Mouse (Mus musculus) CH12.LX (cell line): Measurements from ENCODE around the gene Crip1. TPM values are rescaled to one million over a fixed set of nuclear protein-coding genes. Genes with fewer than 3 reads are reported as not detected.

Experiments
- DNase-seq: peaks from one replicate; pipeline ENCODE4 v3.0.0-alpha.2; 2013; ENCODE audit errors: extremely low read depth
- H3K27ac ChIP-seq: 2 replicates; pipeline ENCODE4 v1.5.1; 2012; ENCODE audit warnings: low read depth, mild to moderate bottlenecking, control low read depth, moderate library complexity; ENCODE audit not compliant: insufficient read depth
- H3K27me3 ChIP-seq: replicated peaks from 2 replicates; pipeline ENCODE3; 2012; ENCODE audit warnings: inconsistent platforms
- H3K36me3 ChIP-seq, 2 experiments: replicated peaks in 1 of 2; 2 replicates each; pipeline versions ENCODE3 to v1.6.1; 2012; ENCODE audit warnings: inconsistent platforms in 1 of 2, low read length in 1 of 2, mild to moderate bottlenecking in 1 of 2, mixed read lengths in 1 of 2, moderate library complexity in 1 of 2; ENCODE audit not compliant: control insufficient read depth in 1 of 2, insufficient read depth in 1 of 2
- H3K4me1 ChIP-seq, 2 experiments: 2 replicates each; pipeline ENCODE4 v1.6.1; 2012; ENCODE audit warnings: inconsistent platforms in 1 of 2, moderate library complexity in 1 of 2; ENCODE audit not compliant: insufficient read depth in 2 of 2, control insufficient read depth in 1 of 2
- H3K4me2 ChIP-seq: 2 replicates; pipeline ENCODE4 v1.6.1; 2012; ENCODE audit warnings: low read depth, mild to moderate bottlenecking, control low read depth; ENCODE audit not compliant: poor library complexity, insufficient read depth, severe bottlenecking
- H3K4me3 ChIP-seq, 3 experiments: fragments of 150-350 bp in 1 of 3; sonication (generic) in 1 of 3; replicated peaks in 1 of 3; 2 replicates each; pipeline versions ENCODE3 to v1.5.1; 2011 to 2012; ENCODE audit warnings: low read depth in 2 of 3, low read length in 2 of 3, mild to moderate bottlenecking in 2 of 3, moderate library complexity in 2 of 3, control low read depth in 1 of 3, improper control_type of control experiment in 1 of 3, inconsistent platforms in 1 of 3, mixed read lengths in 1 of 3; ENCODE audit not compliant: poor library complexity in 1 of 3
- H3K79me2 ChIP-seq: replicated peaks from 2 replicates; pipeline ENCODE4 v1.6.1; 2012; ENCODE audit warnings: mild to moderate bottlenecking, moderate library complexity; ENCODE audit not compliant: control insufficient read depth, poor library complexity, insufficient read depth, severe bottlenecking; ENCODE audit errors: extremely low read depth
- H3K9ac ChIP-seq: 2 replicates; pipeline ENCODE4 v1.6.1; 2012; ENCODE audit warnings: low read depth, mild to moderate bottlenecking, control low read depth, moderate library complexity; ENCODE audit not compliant: insufficient read depth
- H3K9me3 ChIP-seq: replicated peaks from 2 replicates; pipeline ENCODE3; 2012; ENCODE audit warnings: low read length, inconsistent platforms, mixed read lengths
- BHLHE40 ChIP-seq: IDR thresholded peaks from 2 replicates; pipeline ENCODE4 v1.6.1; 2011; ENCODE audit warnings: mild to moderate bottlenecking, low read depth, low read length, improper control_type of control experiment
- CHD1 ChIP-seq: IDR thresholded peaks from 2 replicates; pipeline ENCODE4 v1.6.1; 2012; ENCODE audit warnings: low read depth, low read length, improper control_type of control experiment, inconsistent platforms
- CHD2 ChIP-seq: IDR thresholded peaks from 2 replicates; pipeline ENCODE4 v1.6.1; 2011; ENCODE audit warnings: low read length, improper control_type of control experiment
- E2F4 ChIP-seq: IDR thresholded peaks from 2 replicates; pipeline ENCODE4 v1.6.1; 2011; ENCODE audit warnings: low read depth, low read length, improper control_type of control experiment; ENCODE audit not compliant: insufficient replicate concordance
- ELF1 ChIP-seq: IDR thresholded peaks from 2 replicates; pipeline ENCODE4 v1.6.1; 2014; ENCODE audit warnings: low read depth, mild to moderate bottlenecking, inconsistent platforms, low read length, improper control_type of control experiment
- EP300 ChIP-seq: IDR thresholded peaks from 2 replicates; pipeline ENCODE4 v1.6.1; 2011; ENCODE audit warnings: low read length, improper control_type of control experiment
- IRF4 ChIP-seq: IDR thresholded peaks from 2 replicates; pipeline ENCODE4 v1.6.1; 2014; ENCODE audit warnings: low read depth, mild to moderate bottlenecking, inconsistent platforms, low read length, improper control_type of control experiment
- JUN ChIP-seq: IDR thresholded peaks from 2 replicates; pipeline ENCODE4 v1.6.1; 2011; ENCODE audit warnings: low read depth, mild to moderate bottlenecking, low read length, improper control_type of control experiment, moderate library complexity; ENCODE audit not compliant: insufficient read depth
- KAT2A ChIP-seq: IDR thresholded peaks from 2 replicates; pipeline ENCODE4 v1.6.1; 2012; ENCODE audit warnings: low read length, improper control_type of control experiment, inconsistent platforms; ENCODE audit not compliant: insufficient replicate concordance
- MAFK ChIP-seq: IDR thresholded peaks from 2 replicates; pipeline ENCODE4 v1.6.1; 2011; ENCODE audit warnings: low read length, improper control_type of control experiment; ENCODE audit not compliant: insufficient replicate concordance
- MAX ChIP-seq: IDR thresholded peaks from 2 replicates; pipeline ENCODE4 v1.6.1; 2011; ENCODE audit warnings: low read length, improper control_type of control experiment
- MAZ ChIP-seq: IDR thresholded peaks from 2 replicates; pipeline ENCODE4 v1.6.1; 2012; ENCODE audit warnings: low read depth, mild to moderate bottlenecking, inconsistent platforms, low read length, improper control_type of control experiment, moderate library complexity
- MEF2A ChIP-seq: IDR thresholded peaks from 2 replicates; pipeline ENCODE4 v1.6.1; 2014; ENCODE audit warnings: low read depth, mild to moderate bottlenecking, inconsistent platforms, low read length, improper control_type of control experiment, borderline replicate concordance
- MXI1 ChIP-seq: IDR thresholded peaks from 2 replicates; pipeline ENCODE4 v1.6.1; 2011; ENCODE audit warnings: mild to moderate bottlenecking, low read depth, low read length, improper control_type of control experiment
- NELFE ChIP-seq: IDR thresholded peaks from 2 replicates; pipeline ENCODE4 v1.6.1; 2011; ENCODE audit warnings: low read depth, low read length, improper control_type of control experiment
- NRF1 ChIP-seq: IDR thresholded peaks from 2 replicates; pipeline ENCODE4 v1.6.1; 2014; ENCODE audit warnings: low read depth, mild to moderate bottlenecking, inconsistent platforms, low read length, improper control_type of control experiment, moderate library complexity
- PAX5 ChIP-seq: IDR thresholded peaks from 2 replicates; pipeline ENCODE4 v1.6.1; 2012; ENCODE audit warnings: low read length, inconsistent platforms, mixed read lengths
- RAD21 ChIP-seq: IDR thresholded peaks from 2 replicates; pipeline ENCODE4 v1.6.1; 2011; ENCODE audit warnings: low read depth, mild to moderate bottlenecking, low read length, improper control_type of control experiment, moderate library complexity
- RCOR1 ChIP-seq: conservative IDR thresholded peaks from 2 replicates; pipeline ENCODE4 v1.6.1; 2012; ENCODE audit warnings: low read depth, mild to moderate bottlenecking, inconsistent platforms, low read length, improper control_type of control experiment
- SIN3A ChIP-seq: IDR thresholded peaks from 2 replicates; pipeline ENCODE4 v1.6.1; 2012; ENCODE audit warnings: low read length, improper control_type of control experiment, inconsistent platforms
- SMC3 ChIP-seq: IDR thresholded peaks from 2 replicates; pipeline ENCODE4 v1.6.1; 2011; ENCODE audit warnings: low read depth, low read length, improper control_type of control experiment
- TBP ChIP-seq: conservative IDR thresholded peaks from 2 replicates; pipeline ENCODE4 v1.6.1; 2011; ENCODE audit warnings: low read depth, low read length, improper control_type of control experiment
- TCF12 ChIP-seq: IDR thresholded peaks from 2 replicates; pipeline ENCODE4 v1.6.1; 2014; ENCODE audit warnings: low read depth, mild to moderate bottlenecking, inconsistent platforms, low read length, improper control_type of control experiment
- UBTF ChIP-seq: IDR thresholded peaks from 2 replicates; pipeline ENCODE4 v1.6.1; 2012; ENCODE audit warnings: low read depth, mild to moderate bottlenecking, inconsistent platforms, low read length, improper control_type of control experiment, moderate library complexity
- USF1 ChIP-seq: IDR thresholded peaks from 2 replicates; pipeline ENCODE4 v1.6.1; 2014; ENCODE audit warnings: low read depth, mild to moderate bottlenecking, inconsistent platforms, low read length, improper control_type of control experiment
- USF2 ChIP-seq: conservative IDR thresholded peaks from 2 replicates; pipeline ENCODE4 v1.6.1; 2011; ENCODE audit warnings: low read depth, low read length, improper control_type of control experiment
- ZC3H11A ChIP-seq: IDR thresholded peaks from 2 replicates; pipeline ENCODE4 v1.6.1; 2012; ENCODE audit warnings: low read depth, mild to moderate bottlenecking, inconsistent platforms, low read length, improper control_type of control experiment
- ZKSCAN1 ChIP-seq: IDR thresholded peaks from 2 replicates; pipeline ENCODE4 v1.6.1; 2012; ENCODE audit warnings: low read depth, inconsistent platforms, low read length, improper control_type of control experiment, borderline replicate concordance
- ZMIZ1 ChIP-seq: IDR thresholded peaks from 2 replicates; pipeline ENCODE4 v1.6.1; 2012; ENCODE audit warnings: low read depth, mild to moderate bottlenecking, inconsistent platforms, low read length, improper control_type of control experiment
- ZNF384 ChIP-seq: IDR thresholded peaks from 2 replicates; pipeline ENCODE4 v1.6.1; 2012; ENCODE audit warnings: low read depth, low read length, improper control_type of control experiment, inconsistent platforms
- dilution Hi-C: fragments of 300-500 bp; cut with MboI; formaldehyde crosslinking; loops from 2 replicates; pipeline ENCODE4 v1.14.3; 2020; ENCODE audit warnings: low sequenced_read_pairs; ENCODE audit not compliant: extremely low pct_unique_long_range_greater_than_20kb, extremely low pct_ligation_motif_present
- in situ Hi-C: fragments of 300-500 bp; cut with MboI; formaldehyde crosslinking; loops from 3 replicates; pipeline ENCODE4 v1.14.3; 2019; ENCODE audit warnings: low sequenced_read_pairs, low pct_ligation_motif_present, low pct_unique_long_range_greater_than_20kb, mixed read lengths
- polyA plus RNA-seq: library from polyadenylated mRNA; unstranded; fragments of >175 nt; gene quantifications from 2 replicates; pipeline ENCODE4 v1.2.1, GENCODE M21; 2012; ENCODE audit warnings: low read depth; ENCODE audit not compliant: insufficient read length
- total RNA-seq, 2 experiments: library from RNA; depleted of rRNA; stranded (reverse); fragments of 300-350 nt in 1 of 2; fragments of >200 nt in 1 of 2; gene quantifications; 2 replicates each; pipeline ENCODE4 v1.2.3; 2012 to 2014

Crip1 gene
- total and polyA plus RNA-seq, 3 experiments = 2.0 to 77.2 (median 2.8) TPM

GRCm38 (mm10) chr12:113163561-113164006 is 17.5 kb downstream of the Crip1 start:
- Histone ChIP-seq H3K36me3 (peaks cover 24 to 60% of the 10 kb centered on the region in 2 experiments), H3K9me3 (no peaks in the 10 kb centered on the region), H3K4me1 (peaks cover 20 to 25% of the 10 kb centered on the region in 2 experiments), H3K4me3 (no peak overlapping the region), H3K4me2 (no peak overlapping the region), H3K27ac (no peak overlapping the region), H3K9ac (no peak overlapping the region), H3K27me3 (peaks cover 7% of the 10 kb centered on the region), H3K79me2 (no peaks in the 10 kb centered on the region)
- in situ Hi-C loops (no loop called here), dilution Hi-C loops (no loop called here)
- TF ChIP-seq MAZ (no peak), MXI1 (no peak), USF2 (no peak), MEF2A (no peak), E2F4 (no peak)
- DNase-seq = no peak

- in situ Hi-C loops = no loop called here
- H3K4me3 ChIP-seq = no peak overlapping the region
- H3K4me2 ChIP-seq = no peak overlapping the region; the same call in 1 of the 2 replicates
- H3K27ac ChIP-seq = no peak overlapping the region
- dilution Hi-C loops = no loop called here
- peak; percentile 95 for DNase-seq
- H3K79me2 ChIP-seq = no peaks in the 10 kb centered on the region
- H3K4me1 ChIP-seq = peaks cover 12 to 21% of the 10 kb centered on the region in 2 experiments
- peaks cover 38% of the 10 kb centered on the region for H3K27me3 ChIP-seq
- no peaks in the 10 kb centered on the region for H3K9me3 ChIP-seq
- peaks cover 15 to 23% of the 10 kb centered on the region in 2 experiments for H3K36me3 ChIP-seq
- H3K9ac ChIP-seq = no peak overlapping the region
- TF ChIP-seq EP300 (peak; percentile 69), KAT2A (no peak), MEF2A (0 out of 2 replicates have a peak, but pooled peaks have one; percentile 19), JUN (no peak), BHLHE40 (peak; percentile 80), SMC3 (no peak), ZNF384 (no peak), SIN3A (no peak), NRF1 (no peak), MAFK (peak; percentile 87; the same call in 1 of the 2 replicates), USF1 (no peak), ELF1 (0 out of 2 replicates have a peak, but pooled peaks have one; percentile 17), ZKSCAN1 (no peak), MXI1 (no peak), ZMIZ1 (no peak), ZC3H11A (no peak), TCF12 (peak; percentile 81), IRF4 (no peak), MAX (peak; percentile 37; the same call in 1 of the 2 replicates), NELFE (no peak), UBTF (no peak), RAD21 (no peak), RCOR1 (peak; percentile 65; the same call in 1 of the 2 replicates), CHD2 (peak; percentile 20; the same call in 1 of the 2 replicates), CHD1 (no peak), MAZ (0 out of 2 replicates have a peak, but pooled peaks have one; percentile 17), E2F4 (no peak), USF2 (no peak), TBP (no peak), PAX5 (no peak)
Measured at GRCm38 (mm10) chr12:113168031-113168536, 22.0 kb downstream of the Crip1 start.
